Mouse (Mus musculus) heart, embryonic 12.5 days (tissue): ENCODE measurements around the gene Cadps2. TPM values are rescaled to one million over a fixed set of nuclear protein-coding genes. Genes with fewer than 3 reads are reported as not detected.

ENCODE experiments used
- ATAC-seq: fragments of 200-750 bp; cut with Nextera tagmentation; 2 replicates; pipeline ENCODE4 v1.8.0; 2017; ENCODE audit warnings: moderate TSS enrichment, moderate library complexity; ENCODE audit not compliant: insufficient number of reproducible peaks, low FRiP score
- H3K27ac ChIP-seq: fragments of 300-500 bp; sonication (generic); 2 replicates; pipeline ENCODE4 v1.5.1; 2016; ENCODE audit warnings: mild to moderate bottlenecking, moderate library complexity; ENCODE audit not compliant: poor library complexity, severe bottlenecking
- H3K27me3 ChIP-seq: fragments of 300-500 bp; sonication (generic); replicated peaks from 2 replicates; pipeline ENCODE4 v1.6.1; 2016; ENCODE audit warnings: mild to moderate bottlenecking, moderate library complexity
- H3K36me3 ChIP-seq: fragments of 300-500 bp; sonication (generic); 2 replicates; pipeline ENCODE4 v1.6.1; 2016; ENCODE audit warnings: mild to moderate bottlenecking, moderate library complexity
- H3K4me1 ChIP-seq: fragments of 300-500 bp; sonication (generic); replicated peaks from 2 replicates; pipeline ENCODE4 v1.6.1; 2016; ENCODE audit warnings: mild to moderate bottlenecking
- H3K4me2 ChIP-seq: fragments of 300-500 bp; sonication (generic); 2 replicates; pipeline ENCODE4 v1.6.1; 2016; ENCODE audit warnings: mild to moderate bottlenecking, moderate library complexity
- H3K4me3 ChIP-seq: fragments of 300-500 bp; sonication (generic); 2 replicates; pipeline ENCODE4 v1.5.1; 2016; ENCODE audit warnings: mild to moderate bottlenecking
- H3K9ac ChIP-seq: fragments of 300-500 bp; sonication (generic); 2 replicates; pipeline ENCODE4 v1.6.1; 2016; ENCODE audit warnings: mild to moderate bottlenecking, moderate library complexity
- H3K9me3 ChIP-seq: fragments of 300-500 bp; sonication (generic); replicated peaks from 2 replicates; pipeline ENCODE4 v1.6.1; 2016; ENCODE audit warnings: mild to moderate bottlenecking, moderate library complexity
- WGBS: fragments of 180-500 bp; shearing (Covaris S2); methylation state at CpG from one replicate; pipeline ENCODE4 v1.1.7; 2016; 5-methylcytosine and 5-hydroxymethylcytosine counted together
- polyA plus RNA-seq: library from polyadenylated mRNA; unstranded; fragments of >200 nt; fragmentation: Nextera tagmentation; extraction: Ambion mirVana; gene quantifications from 2 replicates; pipeline ENCODE4 v1.2.1, GENCODE M21; 2016

The Cadps2 gene
- polyA plus RNA-seq, result 1.0 and 1.1 TPM in 2 replicates

GRCm38 (mm10) chr6:23839009-23839811, at the start of gene Cadps2:
TSS of gene Cadps2 (minus strand) at chr6:23839421.
- peak within 1 kb of the TSS; percentile 95 for H3K4me2 ChIP-seq
- ATAC-seq, result peak; percentile 81
- peak within 1 kb of the TSS; percentile 66 for H3K4me3 ChIP-seq
- no peaks in the 10 kb centered on the region for H3K36me3 ChIP-seq
- H3K9ac ChIP-seq, result peak within 1 kb of the TSS; percentile 57
- H3K27ac ChIP-seq, result no peak within 1 kb of the TSS
- peaks cover 6% of the 10 kb centered on the region; the same call in 1 of the 2 replicates for H3K4me1 ChIP-seq
- no peaks in the 10 kb centered on the region for H3K9me3 ChIP-seq
- H3K27me3 ChIP-seq, result peaks cover 21% of the 10 kb centered on the region
- under 1% methylated on average over 114 of the region's 114 CpGs for WGBS

DNA sequence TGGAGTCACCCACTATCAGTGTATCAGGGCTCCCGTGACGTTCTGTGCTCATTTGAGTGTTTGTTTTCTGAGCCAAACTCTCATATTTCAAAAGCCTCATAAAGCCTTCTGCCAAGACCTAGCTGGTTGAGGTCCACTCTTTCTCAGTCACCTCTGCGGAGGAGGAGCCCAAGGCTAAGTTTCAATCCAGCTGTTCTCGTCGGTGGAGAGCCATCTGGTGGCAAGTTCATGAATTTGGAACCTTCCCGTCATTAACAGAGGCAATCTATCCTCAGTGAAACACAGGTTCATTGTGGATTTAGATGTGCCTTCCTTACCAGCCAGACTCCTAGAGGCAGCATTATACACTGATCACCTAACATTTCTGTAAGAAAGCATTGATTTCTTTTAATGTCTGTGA, 47.2 kb upstream of the Cadps2 start:
- no peak for ATAC-seq
- H3K9ac ChIP-seq, result no peak overlapping the region
- H3K4me1 ChIP-seq, result no peaks in the 10 kb centered on the region
- no peaks in the 10 kb centered on the region for H3K36me3 ChIP-seq
- no peak overlapping the region for H3K27ac ChIP-seq
- H3K9me3 ChIP-seq, result no peaks in the 10 kb centered on the region
- H3K4me3 ChIP-seq, result no peak overlapping the region
- H3K27me3 ChIP-seq, result no peaks in the 10 kb centered on the region
- no peak overlapping the region for H3K4me2 ChIP-seq
- 20% methylated on average over 6 of the region's 6 CpGs for WGBS

DNA sequence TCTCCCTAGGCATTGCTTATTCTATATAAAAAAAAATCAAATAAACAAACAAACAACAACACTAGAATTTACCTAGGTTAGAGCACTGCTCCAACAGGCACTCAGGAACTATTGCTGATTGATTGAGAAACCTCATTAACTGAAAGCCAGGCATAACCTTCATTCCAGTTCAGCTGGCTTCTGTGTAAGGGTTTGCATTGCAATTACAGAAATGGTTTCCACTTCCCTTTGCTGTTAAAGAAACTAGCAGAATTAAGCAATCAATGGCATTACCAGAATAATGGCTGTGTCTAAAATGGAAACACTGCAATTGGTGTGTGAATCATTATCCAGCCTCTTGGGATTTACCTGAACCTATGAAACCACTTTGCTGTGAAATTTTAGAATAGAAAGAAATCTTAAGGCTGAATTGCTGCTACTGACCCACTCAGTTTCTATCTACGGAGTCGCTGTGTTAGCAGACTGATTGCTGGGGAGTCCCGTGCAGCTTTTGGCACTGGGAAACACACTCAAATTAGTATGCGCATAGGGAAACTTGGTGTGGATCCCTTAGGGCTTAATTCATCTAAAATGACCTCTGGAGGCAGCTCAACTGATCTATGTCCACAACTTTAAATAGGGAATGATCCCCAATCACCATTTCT, 37.7 kb upstream of the Cadps2 start:
- Histone ChIP-seq H3K4me1 (no peaks in the 10 kb centered on the region), H3K27me3 (no peaks in the 10 kb centered on the region), H3K9me3 (no peaks in the 10 kb centered on the region), H3K9ac (no peak overlapping the region), H3K4me3 (no peak overlapping the region), H3K4me2 (no peak overlapping the region), H3K36me3 (no peaks in the 10 kb centered on the region), H3K27ac (no peak overlapping the region)
- ATAC-seq, result no peak
- WGBS, result 74% methylated on average over 4 of the region's 4 CpGs

DNA sequence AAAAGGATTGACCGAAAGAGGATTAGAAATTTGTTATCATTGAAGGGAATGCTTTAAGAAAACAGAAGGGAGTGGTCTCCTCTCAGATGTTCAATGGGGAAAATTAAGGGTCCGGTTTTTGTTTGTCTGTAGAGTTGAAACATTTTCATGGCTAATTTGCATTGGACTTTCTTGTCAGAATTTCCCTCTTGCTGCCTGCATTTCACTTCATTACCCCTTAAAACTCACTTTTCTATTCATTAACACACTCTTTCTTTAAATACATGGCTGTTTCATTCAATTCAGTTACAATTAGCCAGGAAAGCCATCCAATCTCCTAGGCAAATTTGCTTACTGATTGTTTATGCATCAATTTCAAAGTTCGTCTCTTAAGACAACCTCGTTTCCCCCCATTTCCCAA, 37.1 kb upstream of the Cadps2 start:
- Histone ChIP-seq H3K36me3 (no peaks in the 10 kb centered on the region), H3K4me2 (no peak overlapping the region), H3K4me3 (no peak overlapping the region), H3K27me3 (no peaks in the 10 kb centered on the region), H3K9ac (no peak overlapping the region), H3K4me1 (no peaks in the 10 kb centered on the region), H3K27ac (no peak overlapping the region), H3K9me3 (no peaks in the 10 kb centered on the region)
- ATAC-seq, result no peak
- 54% methylated on average over 4 of the region's 4 CpGs for WGBS

DNA sequence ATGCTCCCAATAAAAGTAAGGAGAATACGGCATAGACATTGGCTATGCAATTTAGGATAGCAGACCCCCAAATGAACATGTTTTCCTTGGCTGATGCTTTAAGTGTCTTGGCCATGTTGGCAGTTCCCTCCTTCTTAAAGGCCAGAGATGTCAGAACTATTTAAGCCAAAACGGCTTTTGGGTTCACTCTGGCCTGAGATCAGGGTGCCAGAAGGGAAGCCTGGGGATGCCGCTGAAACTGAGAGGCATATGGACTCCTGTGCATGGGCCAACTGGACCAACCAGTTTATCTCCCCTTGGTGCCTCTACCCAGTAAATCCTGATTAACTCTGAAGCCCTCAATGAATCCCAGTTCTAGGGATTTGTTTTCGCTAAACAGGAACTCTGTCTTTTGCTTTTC, 34.6 kb upstream of the Cadps2 start:
- Histone ChIP-seq H3K4me2 (no peak overlapping the region), H3K27me3 (no peaks in the 10 kb centered on the region), H3K4me1 (no peaks in the 10 kb centered on the region), H3K27ac (no peak overlapping the region), H3K4me3 (no peak overlapping the region), H3K36me3 (no peaks in the 10 kb centered on the region), H3K9ac (no peak overlapping the region), H3K9me3 (no peaks in the 10 kb centered on the region)
- no peak for ATAC-seq
- 78% methylated on average over 4 of the region's 4 CpGs for WGBS

DNA sequence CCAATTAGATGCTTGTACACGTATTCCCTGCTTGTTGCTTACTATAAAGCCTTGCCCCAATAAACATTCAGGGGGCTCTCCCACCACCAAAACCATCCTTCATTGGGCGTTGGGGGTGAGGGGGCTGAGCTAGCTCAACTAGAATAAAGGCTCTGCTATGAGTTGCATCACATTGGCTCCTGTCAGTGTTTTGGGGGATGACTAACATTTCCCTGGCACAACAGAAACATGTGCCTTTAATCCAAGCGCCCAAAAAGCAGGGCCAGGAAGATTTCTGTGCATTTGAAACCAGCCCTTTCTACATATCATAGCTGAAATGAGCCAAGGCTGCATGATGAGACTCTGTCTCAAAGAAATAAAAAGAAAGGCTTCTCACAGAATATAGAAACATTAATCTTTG, 34.0 kb upstream of the Cadps2 start:
- no peak for ATAC-seq
- Histone ChIP-seq H3K27me3 (no peaks in the 10 kb centered on the region), H3K9ac (no peak overlapping the region), H3K36me3 (no peaks in the 10 kb centered on the region), H3K27ac (no peak overlapping the region), H3K4me2 (no peak overlapping the region), H3K4me3 (no peak overlapping the region), H3K4me1 (no peaks in the 10 kb centered on the region), H3K9me3 (no peaks in the 10 kb centered on the region)
- 63% methylated on average over 3 of the region's 3 CpGs for WGBS

GRCm38 (mm10) chr6:23869971-23870370, 30.8 kb upstream of the Cadps2 start:
- no peaks in the 10 kb centered on the region for H3K9me3 ChIP-seq
- no peak overlapping the region for H3K4me3 ChIP-seq
- H3K4me2 ChIP-seq, result no peak overlapping the region
- H3K4me1 ChIP-seq, result no peaks in the 10 kb centered on the region
- no peak overlapping the region for H3K9ac ChIP-seq
- ATAC-seq, result no peak
- H3K36me3 ChIP-seq, result no peaks in the 10 kb centered on the region
- H3K27ac ChIP-seq, result no peak overlapping the region
- H3K27me3 ChIP-seq, result no peaks in the 10 kb centered on the region

GRCm38 (mm10) chr6:23866298-23866697, 27.1 kb upstream of the Cadps2 start:
- ATAC-seq, result no peak
- WGBS, result 85% methylated on average over 7 of the region's 7 CpGs
- Histone ChIP-seq H3K9me3 (no peaks in the 10 kb centered on the region), H3K27me3 (no peaks in the 10 kb centered on the region), H3K4me2 (no peak overlapping the region), H3K27ac (no peak overlapping the region), H3K9ac (no peak overlapping the region), H3K36me3 (no peaks in the 10 kb centered on the region), H3K4me1 (no peaks in the 10 kb centered on the region), H3K4me3 (no peak overlapping the region)

DNA sequence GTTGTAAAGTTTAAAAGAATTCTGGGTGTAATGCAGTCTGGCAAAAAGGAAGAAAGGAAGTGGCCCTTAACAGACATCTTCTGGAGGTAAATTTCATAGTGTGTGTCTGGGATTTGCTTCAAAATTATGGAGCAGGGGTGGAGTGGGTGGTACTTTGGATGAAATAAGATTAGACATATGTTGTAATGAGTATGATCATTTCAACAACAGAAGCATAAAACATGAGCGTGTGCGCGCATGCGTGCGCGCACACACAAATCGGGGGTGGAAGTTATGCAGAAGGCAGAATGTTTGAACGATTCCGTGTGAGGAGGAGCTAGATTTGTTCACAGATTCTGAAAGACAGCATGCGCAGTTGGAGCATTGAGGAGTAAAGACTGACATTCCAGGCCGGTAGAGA, 14.2 kb upstream of the Cadps2 start:
- H3K9me3 ChIP-seq, result no peaks in the 10 kb centered on the region
- 94% methylated on average over 11 of the region's 11 CpGs for WGBS

GRCm38 (mm10) chr6:23840001-23840400, 780 bp upstream of the Cadps2 start:
- Histone ChIP-seq H3K4me1 (peaks cover 6% of the 10 kb centered on the region; the same call in 1 of the 2 replicates), H3K9ac (peak overlapping the region; percentile 57; the same call in 1 of the 2 replicates), H3K9me3 (no peaks in the 10 kb centered on the region), H3K4me2 (peak overlapping the region; percentile 95), H3K27me3 (peaks cover 21% of the 10 kb centered on the region), H3K27ac (no peak overlapping the region), H3K36me3 (no peaks in the 10 kb centered on the region), H3K4me3 (peak overlapping the region; percentile 66)
- WGBS, result 2% methylated on average over 15 of the region's 15 CpGs
- ATAC-seq, result peak; percentile 34; the same call in 1 of the 2 replicates

More for the DNA sequence above, 14.2 kb upstream of the Cadps2 start:
- Histone ChIP-seq H3K27ac (no peak overlapping the region), H3K36me3 (no peaks in the 10 kb centered on the region), H3K4me3 (no peak overlapping the region), H3K27me3 (no peaks in the 10 kb centered on the region), H3K4me1 (no peaks in the 10 kb centered on the region), H3K9ac (no peak overlapping the region), H3K4me2 (no peak overlapping the region)
- no peak for ATAC-seq

DNA sequence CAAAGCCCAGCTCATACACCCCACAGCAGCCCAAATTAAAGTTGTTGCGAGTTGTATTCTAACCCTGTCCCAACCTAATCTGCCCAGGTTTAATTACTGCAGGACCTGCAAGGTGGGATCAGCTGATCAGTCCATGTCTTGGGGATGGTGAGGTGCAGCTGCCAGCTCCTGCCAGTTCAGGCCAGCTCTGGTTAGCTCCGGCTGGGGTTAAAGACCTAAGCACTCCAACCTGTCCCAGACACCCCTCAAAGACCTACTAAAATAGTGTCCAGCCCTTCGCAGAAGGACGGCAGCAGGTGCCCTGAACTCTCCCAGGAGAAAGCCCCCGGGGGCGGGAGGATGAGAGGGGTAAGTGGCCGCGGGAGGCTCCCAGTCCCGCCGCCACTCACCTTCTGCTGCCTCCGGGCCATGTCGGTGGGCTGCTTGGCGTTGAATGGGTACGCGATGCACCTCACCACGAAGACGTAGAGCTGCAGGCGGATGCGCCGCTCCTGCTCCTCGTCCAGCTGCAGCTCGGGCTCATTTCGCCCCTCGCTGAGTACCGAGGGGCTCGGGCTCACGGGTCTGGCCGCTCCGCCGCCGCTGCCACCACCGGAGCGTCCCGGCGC, 716 bp downstream of the Cadps2 start:
- peak overlapping the region; percentile 95 for H3K4me2 ChIP-seq
- H3K4me1 ChIP-seq, result peaks cover 6% of the 10 kb centered on the region; the same call in 1 of the 2 replicates
- peak; percentile 37; the same call in 1 of the 2 replicates for ATAC-seq
- no peaks in the 10 kb centered on the region for H3K9me3 ChIP-seq
- WGBS, result 1% methylated on average over 29 of the region's 35 CpGs
- no peaks in the 10 kb centered on the region for H3K36me3 ChIP-seq
- H3K9ac ChIP-seq, result peak overlapping the region; percentile 57
- H3K27me3 ChIP-seq, result peaks cover 21% of the 10 kb centered on the region
- no peak overlapping the region for H3K27ac ChIP-seq
- peak overlapping the region; percentile 66 for H3K4me3 ChIP-seq
